Mouse (Mus musculus): ENCODE data around the gene Ndufab1. TPM values are rescaled to one million over a fixed set of nuclear protein-coding genes. Genes with fewer than 3 reads are reported as not detected.
A peak's percentile ranks its signal among the peaks of the same experiment; 100 is the strongest.

The Ndufab1 gene
- polyA plus RNA-seq, 1 experiment from 2014 or later, result 584 TPM

DNA sequence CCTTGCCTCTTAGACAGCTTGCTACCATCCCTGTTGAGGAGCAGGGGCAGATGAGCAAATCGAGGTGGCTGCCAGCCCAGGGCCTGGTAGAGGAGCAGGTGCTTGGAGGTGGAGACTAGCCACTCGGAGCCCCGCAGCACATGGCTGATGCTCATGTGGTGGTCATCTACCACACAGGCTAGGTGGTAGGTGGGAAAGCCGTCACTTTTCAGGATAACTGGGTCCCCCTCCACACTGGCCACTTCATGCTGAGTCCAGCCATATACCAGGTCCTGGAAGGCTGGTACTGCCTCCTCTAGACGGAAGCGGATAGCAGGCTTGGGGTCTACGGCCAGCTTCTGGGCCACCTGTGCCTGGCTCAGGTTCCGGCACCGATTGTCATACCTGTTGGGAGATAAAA, 53.5 kb downstream of the Ndufab1 start:
- no peak overlapping the region for H3K4me3 ChIP-seq (ENCODE audit: low read length)
- no peak overlapping the region for H3K9ac ChIP-seq (ENCODE audit: low read length)
- ATAC-seq (ENCODE audit: low read depth), result no peak
- no peak overlapping the region for H3K27ac ChIP-seq (ENCODE audit: low read length)
- H3K36me3 ChIP-seq (ENCODE audit: control insufficient read depth, insufficient read depth, low read length), result peaks cover 12% of the 10 kb centered on the region
- no peak overlapping the region for H3K4me2 ChIP-seq (ENCODE audit: low read depth, low read length)
- no peaks in the 10 kb centered on the region for H3K27me3 ChIP-seq (ENCODE audit: control insufficient read depth, insufficient read depth, low read depth, low read length)
- H3K4me1 ChIP-seq (replicated peaks; ENCODE audit: control insufficient read depth, insufficient read depth, low read length), result no peaks in the 10 kb centered on the region
- WGBS, result 91% methylated on average over 9 of the region's 9 CpGs
- no peaks in the 10 kb centered on the region for H3K9me3 ChIP-seq (ENCODE audit: control insufficient read depth, low read length)

DNA sequence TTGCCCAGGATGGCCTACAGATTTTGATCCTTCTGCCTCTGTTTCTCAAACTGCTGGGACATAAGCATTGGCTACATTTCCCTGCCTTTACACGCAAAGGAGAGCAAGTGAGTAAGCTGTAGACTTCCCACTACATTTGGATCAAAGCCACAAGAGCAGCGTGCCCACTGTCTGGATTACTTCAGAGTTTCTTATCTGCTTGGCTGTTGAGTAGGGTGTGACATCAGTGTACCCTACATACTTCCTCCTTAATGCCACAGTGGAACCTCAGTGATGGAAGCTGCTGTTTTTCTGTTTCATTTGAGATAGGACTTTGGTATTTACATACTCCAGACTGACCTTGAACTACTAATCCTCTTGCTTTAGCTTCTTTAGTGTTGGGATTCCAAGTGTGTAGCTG, 54.9 kb downstream of the Ndufab1 start:
- WGBS, result 72% methylated on average over 2 of the region's 2 CpGs
- no peak overlapping the region for H3K4me3 ChIP-seq (ENCODE audit: low read length)
- H3K27ac ChIP-seq (ENCODE audit: low read length), result no peak overlapping the region
- peaks cover 12% of the 10 kb centered on the region for H3K36me3 ChIP-seq (ENCODE audit: control insufficient read depth, insufficient read depth, low read length)
- H3K4me2 ChIP-seq (ENCODE audit: low read depth, low read length), result no peak overlapping the region
- no peak for ATAC-seq (ENCODE audit: low read depth)
- no peak overlapping the region for H3K9ac ChIP-seq (ENCODE audit: low read length)
- no peaks in the 10 kb centered on the region for H3K9me3 ChIP-seq (ENCODE audit: control insufficient read depth, low read length)
- H3K27me3 ChIP-seq (ENCODE audit: control insufficient read depth, insufficient read depth, low read depth, low read length), result no peaks in the 10 kb centered on the region
- no peaks in the 10 kb centered on the region for H3K4me1 ChIP-seq (replicated peaks; ENCODE audit: control insufficient read depth, insufficient read depth, low read length)

DNA sequence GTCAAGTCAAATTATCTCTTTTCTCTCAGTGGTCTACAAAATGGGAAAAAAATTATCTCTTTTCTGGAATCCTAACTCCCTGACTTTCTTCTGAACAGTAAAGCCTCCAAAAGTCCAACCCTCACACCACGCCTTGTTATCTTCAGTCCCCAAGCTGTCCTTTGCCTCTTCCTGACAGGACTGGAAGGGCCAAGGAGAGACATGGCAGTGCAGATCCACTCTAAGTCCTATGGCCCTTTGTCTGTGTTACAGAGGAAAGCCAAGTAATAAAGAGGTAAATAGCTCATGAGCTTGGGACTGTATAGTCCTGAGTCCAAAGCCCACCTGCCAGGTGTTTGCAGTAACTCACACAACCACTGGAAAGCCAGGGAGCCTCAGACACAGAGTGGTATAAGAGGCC, 56.0 kb downstream of the Ndufab1 start:
- Histone ChIP-seq H3K4me1 (replicated peaks; ENCODE audit: control insufficient read depth, insufficient read depth, low read length) (no peaks in the 10 kb centered on the region), H3K4me2 (ENCODE audit: low read depth, low read length) (no peak overlapping the region), H3K27ac (ENCODE audit: low read length) (peak overlapping the region; percentile 68; the same call in 1 of the 2 replicates), H3K9me3 (ENCODE audit: control insufficient read depth, low read length) (no peaks in the 10 kb centered on the region), H3K9ac (ENCODE audit: low read length) (no peak overlapping the region), H3K4me3 (ENCODE audit: low read length) (no peak overlapping the region), H3K36me3 (ENCODE audit: control insufficient read depth, insufficient read depth, low read length) (peaks cover 9% of the 10 kb centered on the region), H3K27me3 (ENCODE audit: control insufficient read depth, insufficient read depth, low read depth, low read length) (no peaks in the 10 kb centered on the region)
- WGBS, result 74% methylated on average over 1 of the region's 1 CpGs
- ATAC-seq (ENCODE audit: low read depth), result peak; percentile 37; the same call in 1 of the 2 replicates

DNA sequence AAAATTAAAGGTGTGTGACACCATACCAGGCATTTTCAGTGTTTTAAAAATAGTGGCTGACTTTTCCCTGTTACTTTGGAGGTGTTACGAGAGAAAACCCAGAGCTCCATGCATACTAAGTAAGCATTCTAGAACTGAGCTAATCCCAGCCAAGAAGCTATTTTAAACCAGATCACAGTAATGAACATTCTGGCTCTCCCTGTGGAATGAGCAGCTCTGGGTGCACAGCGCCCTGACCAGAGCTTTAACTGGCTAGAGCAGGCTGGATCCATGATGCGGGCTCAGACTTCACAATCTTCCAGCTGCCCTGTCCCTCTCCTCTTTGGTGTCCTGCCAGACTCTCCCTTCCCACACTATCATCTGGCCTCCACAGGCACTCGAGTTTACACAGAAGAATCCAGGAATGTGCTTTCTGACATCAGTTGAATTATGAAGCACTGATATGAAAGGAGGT, 56.5 kb downstream of the Ndufab1 start:
- no peak overlapping the region for H3K4me3 ChIP-seq (ENCODE audit: low read length)
- 59% methylated on average over 4 of the region's 4 CpGs for WGBS

DNA sequence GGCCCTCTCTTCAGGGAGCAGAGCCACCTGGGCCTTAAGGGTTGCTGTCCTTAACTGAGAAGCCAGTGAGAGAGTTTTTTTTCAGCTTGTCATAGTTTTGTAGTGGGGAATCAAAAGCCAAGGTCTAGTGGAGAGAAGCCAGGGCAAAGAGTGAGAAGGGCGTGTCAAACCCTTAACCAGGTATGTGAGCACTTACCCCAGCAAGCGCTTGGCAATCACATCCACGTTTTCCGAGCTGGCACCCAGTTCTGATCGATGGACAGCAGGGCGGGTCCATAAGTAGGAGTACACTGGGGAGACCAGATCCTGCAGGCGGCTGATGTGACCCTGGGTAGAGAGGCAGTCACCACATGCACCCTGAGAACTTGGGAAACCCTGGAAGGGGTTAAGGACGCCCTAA, 57.6 kb downstream of the Ndufab1 start:
- Histone ChIP-seq H3K9ac (ENCODE audit: low read length) (no peak overlapping the region), H3K27me3 (ENCODE audit: control insufficient read depth, insufficient read depth, low read depth, low read length) (no peaks in the 10 kb centered on the region), H3K4me2 (ENCODE audit: low read depth, low read length) (no peak overlapping the region), H3K4me3 (ENCODE audit: low read length) (no peak overlapping the region), H3K9me3 (ENCODE audit: control insufficient read depth, low read length) (no peaks in the 10 kb centered on the region), H3K4me1 (replicated peaks; ENCODE audit: control insufficient read depth, insufficient read depth, low read length) (no peaks in the 10 kb centered on the region), H3K27ac (ENCODE audit: low read length) (no peak overlapping the region; the same call in 1 of the 2 replicates), H3K36me3 (ENCODE audit: control insufficient read depth, insufficient read depth, low read length) (peaks cover 12% of the 10 kb centered on the region)
- WGBS, result 74% methylated on average over 8 of the region's 8 CpGs
- ATAC-seq (ENCODE audit: low read depth), result 0 out of 2 replicates have a peak, but pooled peaks have one; percentile 11

More for the DNA sequence above, 56.5 kb downstream of the Ndufab1 start:
- no peaks in the 10 kb centered on the region for H3K4me1 ChIP-seq (replicated peaks; ENCODE audit: control insufficient read depth, insufficient read depth, low read length)
- peak overlapping the region; percentile 68 for H3K27ac ChIP-seq (ENCODE audit: low read length)
- peak; percentile 90 for ATAC-seq (ENCODE audit: low read depth)
- no peak overlapping the region for H3K4me2 ChIP-seq (ENCODE audit: low read depth, low read length)
- no peaks in the 10 kb centered on the region for H3K9me3 ChIP-seq (ENCODE audit: control insufficient read depth, low read length)
- H3K27me3 ChIP-seq (ENCODE audit: control insufficient read depth, insufficient read depth, low read depth, low read length), result no peaks in the 10 kb centered on the region
- H3K9ac ChIP-seq (ENCODE audit: low read length), result no peak overlapping the region
- H3K36me3 ChIP-seq (ENCODE audit: control insufficient read depth, insufficient read depth, low read length), result peaks cover 9% of the 10 kb centered on the region

Other genes with a start within 250 kb of the Ndufab1 start
- gene Scnn1b, start 236.8 kb downstream of the Ndufab1 start, polyA plus RNA-seq (2015; fragmentation: Nextera tagmentation; extraction: Ambion mirVana), result 7.1 and 7.4 TPM in 2 replicates
- gene Cog7, start 120.2 kb downstream of the Ndufab1 start, polyA plus RNA-seq (2015; fragmentation: Nextera tagmentation; extraction: Ambion mirVana), result 26.1 and 30.7 TPM in 2 replicates
- gene Gga2, start 80.7 kb downstream of the Ndufab1 start, polyA plus RNA-seq (2015; fragmentation: Nextera tagmentation; extraction: Ambion mirVana), result 65.7 and 67.3 TPM in 2 replicates
- gene Ubfd1, start 34.7 kb downstream of the Ndufab1 start, polyA plus RNA-seq (2015; fragmentation: Nextera tagmentation; extraction: Ambion mirVana), result 43.5 and 44.4 TPM in 2 replicates
- gene Ears2, start 34.6 kb downstream of the Ndufab1 start, polyA plus RNA-seq (2015; fragmentation: Nextera tagmentation; extraction: Ambion mirVana), result 12.2 and 12.8 TPM in 2 replicates
- gene Palb2, start 31.1 kb upstream of the Ndufab1 start, polyA plus RNA-seq (2015; fragmentation: Nextera tagmentation; extraction: Ambion mirVana), result 15.0 and 18.4 TPM in 2 replicates
- 116 and 117 TPM in 2 replicates for gene Dctn5, start 31.2 kb upstream of the Ndufab1 start, polyA plus RNA-seq (2015; fragmentation: Nextera tagmentation; extraction: Ambion mirVana)
- gene Plk1, start 57.6 kb upstream of the Ndufab1 start, polyA plus RNA-seq (2015; fragmentation: Nextera tagmentation; extraction: Ambion mirVana), result 136 and 146 TPM in 2 replicates
- 0.34 and 1.2 TPM in 2 replicates for gene Ern2, start 84.3 kb upstream of the Ndufab1 start, polyA plus RNA-seq (2015; fragmentation: Nextera tagmentation; extraction: Ambion mirVana)
- gene Chp2, start 117.6 kb upstream of the Ndufab1 start, polyA plus RNA-seq (2015; fragmentation: Nextera tagmentation; extraction: Ambion mirVana), result 1.2 and 1.9 TPM in 2 replicates
- 4.1 and 5.2 TPM in 2 replicates for gene Prkcb, start 186.9 kb upstream of the Ndufab1 start, polyA plus RNA-seq (2015; fragmentation: Nextera tagmentation; extraction: Ambion mirVana)

All from lung, embryonic 16.5 days (tissue).